Mouse (Mus musculus) limb, embryonic 14.5 days (tissue): ENCODE measurements around the gene Trnt1. TPM values are rescaled to one million over a fixed set of nuclear protein-coding genes. Genes with fewer than 3 reads are reported as not detected.

Experiments
- ATAC-seq: fragments of 200-750 bp; cut with Nextera tagmentation; 2 replicates; pipeline ENCODE4 v1.8.0; 2017; ENCODE audit warnings: low read depth, moderate number of reproducible peaks, moderate TSS enrichment; ENCODE audit not compliant: low FRiP score
- DNase-seq: peaks from one replicate; pipeline ENCODE4 v3.0.0-alpha.2; 2015; ENCODE audit warnings: low spot score
- H3K27ac ChIP-seq: fragments of 300-500 bp; sonication (generic); replicated peaks from 2 replicates; pipeline ENCODE4 v1.5.1; 2014; ENCODE audit warnings: low read depth, mild to moderate bottlenecking, low read length, moderate library complexity, mixed read lengths
- H3K27me3 ChIP-seq: fragments of 300-500 bp; sonication (generic); 2 replicates; pipeline ENCODE4 v1.6.1; 2014; ENCODE audit warnings: low read length, mixed read lengths; ENCODE audit not compliant: control insufficient read depth, insufficient read depth
- H3K36me3 ChIP-seq: fragments of 300-500 bp; sonication (generic); 2 replicates; pipeline ENCODE4 v1.6.1; 2014; ENCODE audit warnings: mild to moderate bottlenecking, low read length, moderate library complexity, mixed read lengths; ENCODE audit not compliant: control insufficient read depth, insufficient read depth
- H3K4me1 ChIP-seq: fragments of 300-500 bp; sonication (generic); 2 replicates; pipeline ENCODE4 v1.6.1; 2014; ENCODE audit warnings: antibody characterized with exemption, low read length, mixed read lengths; ENCODE audit not compliant: control insufficient read depth, insufficient read depth
- H3K4me2 ChIP-seq: fragments of 300-500 bp; sonication (generic); replicated peaks from 2 replicates; pipeline ENCODE4 v1.6.1; 2014; ENCODE audit warnings: low read depth, mild to moderate bottlenecking, low read length, moderate library complexity; ENCODE audit not compliant: severe bottlenecking
- H3K4me3 ChIP-seq: fragments of 300-500 bp; sonication (generic); replicated peaks from 2 replicates; pipeline ENCODE4 v1.5.1; 2014; ENCODE audit warnings: low read length
- H3K9ac ChIP-seq: fragments of 300-500 bp; sonication (generic); 2 replicates; pipeline ENCODE4 v1.6.1; 2014; ENCODE audit warnings: mild to moderate bottlenecking, low read depth, low read length, moderate library complexity; ENCODE audit not compliant: severe bottlenecking
- H3K9me3 ChIP-seq: fragments of 300-500 bp; sonication (generic); 2 replicates; pipeline ENCODE4 v1.6.1; 2016; ENCODE audit warnings: low read length; ENCODE audit not compliant: control insufficient read depth
- POLR2A ChIP-seq: fragments of 200-500 bp; IDR thresholded peaks from 2 replicates; pipeline ENCODE4 v1.8.0; 2012; ENCODE audit warnings: inconsistent platforms, mild to moderate bottlenecking, moderate library complexity, borderline replicate concordance; ENCODE audit not compliant: insufficient read depth, insufficient read length; ENCODE audit errors: extremely low read depth
- WGBS: fragments of 180-500 bp; shearing (Covaris S2); extraction: QIAGEN DNeasy Blood & Tissue Kit; methylation state at CpG from one replicate; pipeline ENCODE4 v1.1.7; 2014; 5-methylcytosine and 5-hydroxymethylcytosine counted together
- polyA plus RNA-seq, 2 experiments: library from polyadenylated mRNA; depleted of rRNA in 1 of 2; stranded (reverse) in 1 of 2; unstranded in 1 of 2; fragments of >200 nt; fragmentation: Nextera tagmentation in 1 of 2; extraction: Ambion mirVana in 1 of 2; gene quantifications; 2 replicates each; pipeline versions ENCODE4 v1.2.1 to v1.2.3; 2012 to 2014

Gene Trnt1
- polyA plus RNA-seq, 2 experiments = 34.3 to 59.9 TPM

- TF ChIP-seq POLR2A = no peak
- Histone ChIP-seq H3K27me3 (no peaks in the 10 kb centered on the region), H3K36me3 (peaks cover 23% of the 10 kb centered on the region), H3K9me3 (no peaks in the 10 kb centered on the region), H3K9ac (peak overlapping the region; percentile 70), H3K27ac (no peak overlapping the region), H3K4me3 (peak overlapping the region; percentile 91), H3K4me2 (peak overlapping the region; percentile 90), H3K4me1 (peaks cover 11% of the 10 kb centered on the region)
- ATAC-seq (no peak), DNase-seq (no peak)
- 41% methylated on average over 4 of the region's 4 CpGs for WGBS
Observed at GRCm38 (mm10) chr6:106770046-106770445, 1.1 kb downstream of the Trnt1 start.

GRCm38 (mm10) chr6:106787138-106787537 lies 18.2 kb downstream of the Trnt1 start:
- no peak for ATAC-seq
- no peak overlapping the region for H3K27ac ChIP-seq
- H3K27me3 ChIP-seq = no peaks in the 10 kb centered on the region
- 92% methylated on average over 3 of the region's 3 CpGs for WGBS
- peaks cover 42% of the 10 kb centered on the region for H3K36me3 ChIP-seq
- no peak overlapping the region for H3K4me2 ChIP-seq
- no peaks in the 10 kb centered on the region for H3K9me3 ChIP-seq
- H3K9ac ChIP-seq = no peak overlapping the region
- H3K4me1 ChIP-seq = no peaks in the 10 kb centered on the region
- DNase-seq = no peak
- no peak for TF ChIP-seq POLR2A
- H3K4me3 ChIP-seq = no peak overlapping the region

- no peaks in the 10 kb centered on the region for H3K27me3 ChIP-seq
- no peak overlapping the region for H3K27ac ChIP-seq
- no peak overlapping the region for H3K4me2 ChIP-seq
- no peaks in the 10 kb centered on the region for H3K9me3 ChIP-seq
- H3K9ac ChIP-seq = no peak overlapping the region
- ATAC-seq = no peak
- TF ChIP-seq POLR2A = no peak
- no peak for DNase-seq
- WGBS = 95% methylated on average over 8 of the region's 8 CpGs
- peaks cover 56% of the 10 kb centered on the region for H3K36me3 ChIP-seq
- no peaks in the 10 kb centered on the region for H3K4me1 ChIP-seq
- H3K4me3 ChIP-seq = no peak overlapping the region
Observed at GRCm38 (mm10) chr6:106791429-106791828, 22.5 kb downstream of the Trnt1 start.

- DNase-seq (no peak), ATAC-seq (no peak)
- WGBS = 95% methylated on average over 5 of the region's 5 CpGs
- TF ChIP-seq POLR2A = no peak
- H3K9ac ChIP-seq = no peak overlapping the region
- no peaks in the 10 kb centered on the region for H3K9me3 ChIP-seq
- H3K4me1 ChIP-seq = no peaks in the 10 kb centered on the region
- H3K27ac ChIP-seq = no peak overlapping the region
- no peak overlapping the region for H3K4me2 ChIP-seq
- H3K4me3 ChIP-seq = no peak overlapping the region
- peaks cover 56% of the 10 kb centered on the region for H3K36me3 ChIP-seq
- no peaks in the 10 kb centered on the region for H3K27me3 ChIP-seq
Observed at GRCm38 (mm10) chr6:106792486-106792885, 23.6 kb downstream of the Trnt1 start.

- Histone ChIP-seq H3K4me1 (no peaks in the 10 kb centered on the region), H3K9ac (no peak overlapping the region), H3K4me2 (no peak overlapping the region), H3K27me3 (no peaks in the 10 kb centered on the region), H3K4me3 (no peak overlapping the region), H3K9me3 (no peaks in the 10 kb centered on the region), H3K36me3 (peaks cover 56% of the 10 kb centered on the region), H3K27ac (no peak overlapping the region)
- no peak for TF ChIP-seq POLR2A
- ATAC-seq (no peak), DNase-seq (no peak)
- 93% methylated on average over 7 of the region's 7 CpGs for WGBS
Observed at GRCm38 (mm10) chr6:106793088-106793487, 24.2 kb downstream of the Trnt1 start.

GRCm38 (mm10) chr6:106793621-106794020 lies 24.7 kb downstream of the Trnt1 start:
- 95% methylated on average over 10 of the region's 10 CpGs for WGBS
- ATAC-seq (no peak), DNase-seq (no peak)

More at GRCm38 (mm10) chr6:106793621-106794020, 24.7 kb downstream of the Trnt1 start:
- Histone ChIP-seq H3K36me3 (peaks cover 51% of the 10 kb centered on the region), H3K4me1 (peaks cover 4% of the 10 kb centered on the region; the same call in 1 of the 2 replicates), H3K27me3 (no peaks in the 10 kb centered on the region), H3K27ac (no peak overlapping the region), H3K4me2 (no peak overlapping the region), H3K9ac (no peak overlapping the region), H3K4me3 (no peak overlapping the region), H3K9me3 (no peaks in the 10 kb centered on the region)
- TF ChIP-seq POLR2A = no peak
